Mouse (Mus musculus): ENCODE results near the gene Gramd4. TPM values are rescaled to one million over a fixed set of nuclear protein-coding genes. Genes with fewer than 3 reads are reported as not detected.
"Not testable (repeated sequence)": the region's sequence is repeated elsewhere in the genome, so short reads cannot be mapped to it uniquely, and the experiment has no call there.

Gramd4 gene
- polyA plus RNA-seq, 1 experiment = 15.0 TPM

DNA sequence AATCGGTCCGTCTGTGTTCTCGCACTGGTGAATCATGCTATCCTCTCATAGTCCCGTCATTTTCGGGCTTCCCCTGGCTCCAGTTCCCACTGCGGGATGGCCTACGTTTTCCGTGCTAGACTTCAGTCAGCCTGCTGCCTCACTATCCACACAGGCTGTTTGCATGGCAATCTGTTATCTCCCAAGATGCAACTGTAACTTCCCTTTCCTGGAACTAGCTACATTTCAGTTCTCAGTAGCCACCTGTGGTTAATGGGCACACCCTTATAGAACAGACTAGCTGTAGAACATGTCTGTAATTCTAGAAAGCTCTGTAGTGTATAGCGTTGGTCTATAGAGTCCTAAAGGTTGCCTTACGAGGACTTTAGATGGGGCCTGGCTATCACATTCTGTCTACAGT, 6.3 kb upstream of the Gramd4 start:
- TF ChIP-seq REST (IDR thresholded peaks at IDR 0.05; ENCODE audit: insufficient read depth, insufficient read length) (no peak), MYOG (IDR thresholded peaks at IDR 0.05; ENCODE audit: control insufficient read depth in 1 of 3, insufficient read depth in 1 of 3, insufficient read length in 2 of 3, low read depth in 2 of 3) (no peak), MYOD1 (IDR thresholded peaks at IDR 0.05; ENCODE audit: control insufficient read depth in 1 of 3, insufficient read length in 2 of 3, low read depth in 2 of 3) (no peak), MAX (IDR thresholded peaks at IDR 0.05; ENCODE audit: low read depth) (no peak), TCF12 (IDR thresholded peaks at IDR 0.05; ENCODE audit: insufficient read depth, poor library complexity, severe bottlenecking) (no peak), TCF3 (IDR thresholded peaks at IDR 0.05; ENCODE audit: insufficient read length, low read depth) (no peak), POLR2A (IDR thresholded peaks at IDR 0.05; ENCODE audit: insufficient read length, low read depth) (no peak), POLR2AphosphoS2 (IDR thresholded peaks at IDR 0.05; ENCODE audit: insufficient read length, low read depth) (no peak), CEBPB (IDR thresholded peaks at IDR 0.05; ENCODE audit: insufficient read depth, poor library complexity, severe bottlenecking) (no peak), USF1 (IDR thresholded peaks at IDR 0.05; ENCODE audit: low read depth) (no peak), E2F4 (IDR thresholded peaks at IDR 0.05; ENCODE audit: insufficient read depth) (no peak), SRF (IDR thresholded peaks at IDR 0.05; ENCODE audit: control insufficient read depth, insufficient read length, low read depth) (no peak)
- Histone ChIP-seq H3K36me3 (ENCODE audit: control insufficient read depth, insufficient read depth) (no peaks in the 10 kb centered on the region), H3ac (ENCODE audit: control insufficient read depth, insufficient read length) (no peak overlapping the region), H3K27me3 (ENCODE audit: control insufficient read depth, insufficient read depth, insufficient read length) (no peaks in the 10 kb centered on the region), H3K4me3 (no peak overlapping the region), H3K79me2 (ENCODE audit: control insufficient read depth, insufficient read depth) (no peaks in the 10 kb centered on the region), H3K4me2 (ENCODE audit: low read depth) (no peak overlapping the region)

DNA sequence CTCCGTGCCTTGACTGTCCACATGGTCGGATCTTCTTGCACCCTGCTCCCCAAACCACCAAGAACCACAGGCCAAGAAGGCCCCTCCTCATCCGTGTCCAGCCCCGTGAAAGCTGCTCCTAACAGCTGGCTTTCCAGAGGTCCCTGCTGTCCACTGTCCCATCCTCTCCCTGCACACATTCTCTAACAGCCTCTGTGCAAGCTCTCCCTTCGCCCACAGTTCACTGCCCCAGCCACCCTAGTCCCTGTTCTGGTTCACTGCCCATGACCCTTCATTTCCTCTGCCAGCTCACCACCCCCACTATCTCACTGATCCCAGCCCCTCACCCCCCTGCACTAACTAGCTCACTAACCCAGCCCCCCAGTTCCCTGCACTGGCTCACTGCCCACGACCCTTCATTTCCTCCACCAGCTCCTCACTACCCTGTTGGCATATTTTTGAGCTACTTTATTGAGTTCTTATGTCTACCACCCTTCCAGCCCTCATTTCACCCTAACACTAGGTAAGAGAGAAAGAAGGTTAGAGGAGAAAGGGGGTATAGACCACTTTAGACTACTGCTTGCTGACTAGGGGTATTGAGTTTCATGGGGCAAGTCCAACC, 5.5 kb upstream of the Gramd4 start:
- Histone ChIP-seq H3K79me2 (ENCODE audit: control insufficient read depth, insufficient read depth) (no peaks in the 10 kb centered on the region), H3K36me3 (ENCODE audit: control insufficient read depth, insufficient read depth) (no peaks in the 10 kb centered on the region), H3K27me3 (ENCODE audit: control insufficient read depth, insufficient read depth, insufficient read length) (no peaks in the 10 kb centered on the region), H3ac (ENCODE audit: control insufficient read depth, insufficient read length) (no peak overlapping the region), H3K4me2 (ENCODE audit: low read depth) (no peak overlapping the region), H3K4me3 (no peak overlapping the region)
- TF ChIP-seq USF1 (IDR thresholded peaks at IDR 0.05; ENCODE audit: low read depth) (no peak), POLR2AphosphoS2 (IDR thresholded peaks at IDR 0.05; ENCODE audit: insufficient read length, low read depth) (no peak), REST (IDR thresholded peaks at IDR 0.05; ENCODE audit: insufficient read depth, insufficient read length) (no peak), TCF3 (IDR thresholded peaks at IDR 0.05; ENCODE audit: insufficient read length, low read depth) (no peak), POLR2A (IDR thresholded peaks at IDR 0.05; ENCODE audit: insufficient read length, low read depth) (no peak), CEBPB (IDR thresholded peaks at IDR 0.05; ENCODE audit: insufficient read depth, poor library complexity, severe bottlenecking) (no peak), TCF12 (IDR thresholded peaks at IDR 0.05; ENCODE audit: insufficient read depth, poor library complexity, severe bottlenecking) (no peak), MAX (IDR thresholded peaks at IDR 0.05; ENCODE audit: low read depth) (no peak)

- Histone ChIP-seq H3K36me3 (ENCODE audit: control insufficient read depth, insufficient read depth) (no peaks in the 10 kb centered on the region), H3K27me3 (ENCODE audit: control insufficient read depth, insufficient read depth, insufficient read length) (no peaks in the 10 kb centered on the region), H3K4me3 (no peak overlapping the region), H3K79me2 (ENCODE audit: control insufficient read depth, insufficient read depth) (peaks cover 2% of the 10 kb centered on the region), H3K4me2 (ENCODE audit: low read depth) (no peak overlapping the region), H3ac (ENCODE audit: control insufficient read depth, insufficient read length) (no peak overlapping the region)
- TF ChIP-seq POLR2A (IDR thresholded peaks at IDR 0.05; ENCODE audit: insufficient read length, low read depth) (no peak), SRF (IDR thresholded peaks at IDR 0.05; ENCODE audit: control insufficient read depth, insufficient read length, low read depth) (no peak), USF1 (IDR thresholded peaks at IDR 0.05; ENCODE audit: low read depth) (no peak), TCF3 (IDR thresholded peaks at IDR 0.05; ENCODE audit: insufficient read length, low read depth) (no peak), MYOG (IDR thresholded peaks at IDR 0.05; ENCODE audit: control insufficient read depth in 1 of 3, insufficient read depth in 1 of 3, insufficient read length in 2 of 3, low read depth in 2 of 3) (no peak), REST (IDR thresholded peaks at IDR 0.05; ENCODE audit: insufficient read depth, insufficient read length) (no peak), MYOD1 (IDR thresholded peaks at IDR 0.05; ENCODE audit: control insufficient read depth in 1 of 3, insufficient read length in 2 of 3, low read depth in 2 of 3) (no peak), MAX (IDR thresholded peaks at IDR 0.05; ENCODE audit: low read depth) (no peak), TCF12 (IDR thresholded peaks at IDR 0.05; ENCODE audit: insufficient read depth, poor library complexity, severe bottlenecking) (no peak), E2F4 (IDR thresholded peaks at IDR 0.05; ENCODE audit: insufficient read depth) (no peak), POLR2AphosphoS2 (IDR thresholded peaks at IDR 0.05; ENCODE audit: insufficient read length, low read depth) (no peak), CEBPB (IDR thresholded peaks at IDR 0.05; ENCODE audit: insufficient read depth, poor library complexity, severe bottlenecking) (no peak)
Measured at GRCm38 (mm10) chr15:86053890-86054536, 3.5 kb upstream of the Gramd4 start.

GRCm38 (mm10) chr15:86054861-86055260, 2.6 kb upstream of the Gramd4 start:
- H3K27me3 ChIP-seq (ENCODE audit: control insufficient read depth, insufficient read depth, insufficient read length) = not testable (repeated sequence)

GRCm38 (mm10) chr15:86056221-86056760, 1.2 kb upstream of the Gramd4 start:
- Histone ChIP-seq H3K4me2 (ENCODE audit: low read depth) (no peak overlapping the region), H3K27me3 (ENCODE audit: control insufficient read depth, insufficient read depth, insufficient read length) (no peaks in the 10 kb centered on the region), H3K36me3 (ENCODE audit: control insufficient read depth, insufficient read depth) (no peaks in the 10 kb centered on the region), H3K79me2 (ENCODE audit: control insufficient read depth, insufficient read depth) (peaks cover 25% of the 10 kb centered on the region), H3ac (ENCODE audit: control insufficient read depth, insufficient read length) (no peak overlapping the region), H3K4me3 (no peak overlapping the region)
- TF ChIP-seq TCF12 (IDR thresholded peaks at IDR 0.05; ENCODE audit: insufficient read depth, poor library complexity, severe bottlenecking) (no peak), MYOD1 (IDR thresholded peaks at IDR 0.05; ENCODE audit: control insufficient read depth in 1 of 3, insufficient read length in 2 of 3, low read depth in 2 of 3) (no peak), REST (IDR thresholded peaks at IDR 0.05; ENCODE audit: insufficient read depth, insufficient read length) (no peak), MYOG (IDR thresholded peaks at IDR 0.05; ENCODE audit: control insufficient read depth in 1 of 3, insufficient read depth in 1 of 3, insufficient read length in 2 of 3, low read depth in 2 of 3) (no peak)

More at GRCm38 (mm10) chr15:86054861-86055260, 2.6 kb upstream of the Gramd4 start:
- H3K4me2 ChIP-seq (ENCODE audit: low read depth); H3K36me3 ChIP-seq (ENCODE audit: control insufficient read depth, insufficient read depth); H3K4me3 ChIP-seq; H3ac ChIP-seq (ENCODE audit: control insufficient read depth, insufficient read length): not testable (repeated sequence)
- peaks cover 10% of the 10 kb centered on the region for H3K79me2 ChIP-seq (ENCODE audit: control insufficient read depth, insufficient read depth)

All from myocyte (in vitro differentiated cells).